Mouse (Mus musculus): ENCODE results near the gene Gm45062. TPM values are rescaled to one million over a fixed set of nuclear protein-coding genes. Genes with fewer than 3 reads are reported as not detected.

Gm45062 gene
- total and polyA plus RNA-seq, 3 experiments: 2.2 to 3.6 TPM; not detected in 1

- no peak overlapping the region for H3K27ac ChIP-seq (ENCODE audit: control insufficient read depth, low read depth, low read length)
- no peak for DNase-seq (ENCODE audit: low read depth, low spot score)
- no peak for TF ChIP-seq RCOR1 (IDR thresholded peaks at IDR 0.05; ENCODE audit: low read depth, low read length)
- TF ChIP-seq MAFK (IDR thresholded peaks at IDR 0.05; ENCODE audit: borderline replicate concordance, low read depth, low read length): no peak
- no peak for TF ChIP-seq POLR2AphosphoS2 (IDR thresholded peaks at IDR 0.05; ENCODE audit: low read length)
- TF ChIP-seq ZKSCAN1 (IDR thresholded peaks at IDR 0.05; ENCODE audit: low read depth, low read length): no peak
- TF ChIP-seq CHD1 (IDR thresholded peaks at IDR 0.05; ENCODE audit: low read depth, low read length): no peak
- no peak for TF ChIP-seq BHLHE40 (IDR thresholded peaks at IDR 0.05; ENCODE audit: borderline replicate concordance, low read depth, low read length)
- TF ChIP-seq GABPA (IDR thresholded peaks at IDR 0.05; ENCODE audit: low read depth, low read length): no peak
- no peak for TF ChIP-seq EP300 (IDR thresholded peaks at IDR 0.05; ENCODE audit: low read depth in 1 of 2, low read length in 2 of 2)
- TF ChIP-seq POLR2AphosphoS5 (IDR thresholded peaks at IDR 0.05; ENCODE audit: borderline replicate concordance, low read depth, low read length): no peak
- TF ChIP-seq CTCF (IDR thresholded peaks at IDR 0.05 in 2 of 3, conservative IDR thresholded peaks at IDR 0.05 in 1 of 3; ENCODE audit: control insufficient read depth in 1 of 3, insufficient read depth in 1 of 3, low read depth in 2 of 3, low read length in 3 of 3, poor library complexity in 1 of 3, severe bottlenecking in 1 of 3): no peak
- TF ChIP-seq GATA1 (IDR thresholded peaks at IDR 0.05; ENCODE audit: low read depth, low read length): no peak
- no peak for TF ChIP-seq ETS1 (IDR thresholded peaks at IDR 0.05; ENCODE audit: low read depth, low read length)
- no peak for TF ChIP-seq RAD21 (IDR thresholded peaks at IDR 0.05; ENCODE audit: low read depth, low read length)
- no peak for TF ChIP-seq USF2 (IDR thresholded peaks at IDR 0.05; ENCODE audit: borderline replicate concordance in 1 of 2, insufficient read depth in 1 of 2, low read depth in 1 of 2, low read length in 2 of 2)
- TF ChIP-seq SMC3 (IDR thresholded peaks at IDR 0.05; ENCODE audit: low read depth, low read length): no peak
- no peak for TF ChIP-seq UBTF (IDR thresholded peaks at IDR 0.05; ENCODE audit: borderline replicate concordance, insufficient read depth, low read depth, low read length)
- TF ChIP-seq MXI1 (IDR thresholded peaks at IDR 0.05; ENCODE audit: low read depth, low read length): no peak
- no peak for TF ChIP-seq TBP (IDR thresholded peaks at IDR 0.05; ENCODE audit: low read depth, low read length)
- H3K36me3 ChIP-seq (ENCODE audit: control insufficient read depth in 1 of 2, insufficient read depth in 2 of 2, low read length in 2 of 2): no peaks in the 10 kb centered on the region
- H3K9me3 ChIP-seq (replicated peaks; ENCODE audit: insufficient read depth, low read length): no peaks in the 10 kb centered on the region
- H3K27me3 ChIP-seq (ENCODE audit: control insufficient read depth in 1 of 2, insufficient read depth in 2 of 2, low read length in 2 of 2): no peaks in the 10 kb centered on the region
- no peaks in the 10 kb centered on the region for H3K79me2 ChIP-seq (ENCODE audit: control insufficient read depth, insufficient read depth, low read length, poor library complexity)
- H3K4me3 ChIP-seq (ENCODE audit: control insufficient read depth in 1 of 2, insufficient read depth in 1 of 2, low read depth in 2 of 2, low read length in 2 of 2): no peak overlapping the region
- no peaks in the 10 kb centered on the region for H3K4me1 ChIP-seq (ENCODE audit: control insufficient read depth in 1 of 2, insufficient read depth in 2 of 2, low read length in 2 of 2)
- H3K9ac ChIP-seq (ENCODE audit: control insufficient read depth, low read depth, low read length, poor library complexity, severe bottlenecking): no peak overlapping the region
Measured at GRCm38 (mm10) chr6:8294048-8294784, 35.0 kb downstream of the Gm45062 start.
